Mouse (Mus musculus): ENCODE results near the gene Cd24a. TPM values are rescaled to one million over a fixed set of nuclear protein-coding genes. Genes with fewer than 3 reads are reported as not detected.

Cd24a gene
- total and polyA plus RNA-seq, 3 experiments = 5.0 to 36.4 (median 19.7) TPM

DNA sequence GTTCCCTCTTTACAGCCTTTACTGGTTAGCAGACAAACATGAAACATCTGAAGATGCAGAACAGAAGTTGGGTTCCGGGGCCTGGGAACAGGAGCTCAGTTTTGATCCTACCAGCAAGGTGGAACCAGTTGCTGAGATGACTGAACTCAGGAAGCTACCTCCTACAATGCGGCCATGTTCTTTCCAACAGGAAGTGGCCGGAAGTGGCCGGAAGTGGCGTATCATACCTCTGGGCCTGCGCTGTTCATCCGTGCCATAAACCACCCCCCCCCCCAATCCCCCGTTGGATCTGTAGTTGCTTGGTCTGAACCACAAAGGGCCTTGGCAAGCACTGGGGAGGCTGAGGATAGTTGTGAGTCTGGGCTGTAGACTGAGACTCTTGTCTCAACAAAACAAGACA, 45.4 kb downstream of the Cd24a start:
- H3K4me3 ChIP-seq = no peak overlapping the region
- H3K4me1 ChIP-seq (ENCODE audit: control insufficient read depth, insufficient read depth, low read length) = no peaks in the 10 kb centered on the region
- intact Hi-C loops (cut with DNase I) = no loop called here
- TF ChIP-seq CTCF (IDR thresholded peaks at IDR 0.05) (no peak), POLR2A (IDR thresholded peaks at IDR 0.05; ENCODE audit: insufficient read depth, low read depth, low read length) (no peak), EP300 (IDR thresholded peaks at IDR 0.05; ENCODE audit: insufficient read depth, low read depth, low read length) (no peak)
- no peaks in the 10 kb centered on the region for H3K27me3 ChIP-seq (ENCODE audit: control insufficient read depth, insufficient read depth, low read length)
- H3K9ac ChIP-seq (ENCODE audit: low read depth, low read length) = no peak overlapping the region
- DNase-seq = no peak
- WGBS = 72% methylated on average over 8 of the region's 8 CpGs
- H3K36me3 ChIP-seq (ENCODE audit: control insufficient read depth, insufficient read depth, low read length) = no peaks in the 10 kb centered on the region
- no peaks in the 10 kb centered on the region for H3K79me2 ChIP-seq (replicated peaks; ENCODE audit: control insufficient read depth, insufficient read depth, low read length)
- no peak overlapping the region for H3K27ac ChIP-seq

DNA sequence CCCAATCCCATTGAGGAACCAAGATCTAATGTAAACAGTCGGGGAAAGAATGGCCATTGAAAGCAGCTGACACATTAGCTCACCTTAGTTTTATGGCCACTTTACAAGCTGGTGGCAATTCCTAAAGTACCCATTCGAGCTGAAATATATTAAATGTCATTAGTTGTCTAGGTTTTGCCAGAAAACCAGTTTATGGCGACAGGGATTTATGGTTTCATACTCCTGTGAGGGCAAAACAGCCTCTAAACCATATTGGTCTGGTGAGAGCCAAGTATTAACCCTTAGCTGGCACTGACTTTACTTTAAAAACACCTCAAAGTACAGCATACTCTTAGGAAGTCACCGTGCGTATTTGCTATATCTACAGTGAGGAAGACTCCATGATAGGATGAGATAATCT, 46.3 kb downstream of the Cd24a start:
- Histone ChIP-seq H3K4me1 (ENCODE audit: control insufficient read depth, insufficient read depth, low read length) (no peaks in the 10 kb centered on the region), H3K9ac (ENCODE audit: low read depth, low read length) (no peak overlapping the region), H3K4me3 (no peak overlapping the region), H3K79me2 (replicated peaks; ENCODE audit: control insufficient read depth, insufficient read depth, low read length) (no peaks in the 10 kb centered on the region), H3K27ac (no peak overlapping the region), H3K36me3 (ENCODE audit: control insufficient read depth, insufficient read depth, low read length) (no peaks in the 10 kb centered on the region), H3K27me3 (ENCODE audit: control insufficient read depth, insufficient read depth, low read length) (no peaks in the 10 kb centered on the region)
- WGBS = 78% methylated on average over 5 of the region's 5 CpGs
- DNase-seq = no peak
- intact Hi-C loops (cut with DNase I) = no loop called here
- TF ChIP-seq EP300 (IDR thresholded peaks at IDR 0.05; ENCODE audit: insufficient read depth, low read depth, low read length) = no peak
- TF ChIP-seq CTCF (IDR thresholded peaks at IDR 0.05) = no peak
- no peak for TF ChIP-seq POLR2A (IDR thresholded peaks at IDR 0.05; ENCODE audit: insufficient read depth, low read depth, low read length)

DNA sequence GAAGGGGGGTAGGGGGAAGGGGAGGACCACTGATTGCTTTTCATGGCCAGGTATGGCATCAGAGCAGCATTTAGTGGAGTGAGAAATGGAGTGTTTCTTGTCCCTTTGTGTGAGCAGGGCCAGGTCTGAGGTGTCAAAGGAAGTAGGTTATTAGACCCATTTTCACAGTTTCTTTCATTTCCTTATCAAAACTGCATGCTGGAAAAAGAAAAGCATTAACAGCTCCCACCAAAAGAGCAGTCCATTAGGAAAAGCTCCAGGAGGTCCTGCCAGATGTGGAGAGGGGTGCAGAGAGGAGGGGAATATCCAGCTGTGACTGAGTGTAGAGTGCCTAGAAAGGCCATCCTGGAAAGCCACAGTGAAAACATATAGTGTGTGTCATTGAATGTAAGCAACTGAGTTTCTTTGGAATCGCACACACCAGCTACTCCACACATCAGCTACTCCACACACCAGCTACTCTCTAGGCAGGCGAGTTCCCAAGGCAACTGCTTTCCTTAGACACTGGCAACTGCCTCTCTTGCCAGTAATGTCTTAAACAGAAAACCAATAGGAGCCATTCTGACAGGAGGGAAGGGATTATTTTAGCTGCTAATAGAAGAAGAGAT, 46.8 kb downstream of the Cd24a start:
- Histone ChIP-seq H3K4me1 (ENCODE audit: control insufficient read depth, insufficient read depth, low read length) (no peaks in the 10 kb centered on the region), H3K4me3 (no peak overlapping the region), H3K9ac (ENCODE audit: low read depth, low read length) (no peak overlapping the region), H3K36me3 (ENCODE audit: control insufficient read depth, insufficient read depth, low read length) (no peaks in the 10 kb centered on the region), H3K27ac (no peak overlapping the region), H3K79me2 (replicated peaks; ENCODE audit: control insufficient read depth, insufficient read depth, low read length) (no peaks in the 10 kb centered on the region), H3K27me3 (ENCODE audit: control insufficient read depth, insufficient read depth, low read length) (no peaks in the 10 kb centered on the region)
- WGBS = 67% methylated on average over 2 of the region's 2 CpGs
- intact Hi-C loops (cut with DNase I) = no loop called here
- no peak for DNase-seq
- TF ChIP-seq CTCF (IDR thresholded peaks at IDR 0.05) (no peak), POLR2A (IDR thresholded peaks at IDR 0.05; ENCODE audit: insufficient read depth, low read depth, low read length) (no peak), EP300 (IDR thresholded peaks at IDR 0.05; ENCODE audit: insufficient read depth, low read depth, low read length) (no peak)

DNA sequence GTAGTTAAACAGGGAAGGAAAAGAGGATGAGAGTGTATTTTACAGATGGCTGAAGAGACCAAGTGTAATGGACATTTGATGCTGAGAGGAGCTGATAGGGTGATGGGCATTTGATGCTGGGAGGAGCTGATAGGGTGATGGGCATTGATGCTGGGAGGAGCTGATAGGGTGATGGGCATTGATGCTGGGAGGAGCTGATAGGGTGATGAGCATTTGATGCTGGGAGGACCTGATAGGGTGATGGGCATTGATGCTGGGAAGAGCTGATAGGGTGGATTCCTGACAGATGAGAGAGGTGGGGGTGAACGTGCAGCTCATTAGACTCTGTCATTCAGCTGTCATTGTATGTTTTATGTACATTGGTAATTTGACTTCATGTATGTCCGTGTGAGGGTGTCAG, 47.5 kb downstream of the Cd24a start:
- Histone ChIP-seq H3K36me3 (ENCODE audit: control insufficient read depth, insufficient read depth, low read length) (no peaks in the 10 kb centered on the region), H3K9ac (ENCODE audit: low read depth, low read length) (no peak overlapping the region), H3K27me3 (ENCODE audit: control insufficient read depth, insufficient read depth, low read length) (no peaks in the 10 kb centered on the region), H3K4me1 (ENCODE audit: control insufficient read depth, insufficient read depth, low read length) (no peaks in the 10 kb centered on the region), H3K27ac (no peak overlapping the region), H3K4me3 (no peak overlapping the region), H3K79me2 (replicated peaks; ENCODE audit: control insufficient read depth, insufficient read depth, low read length) (no peaks in the 10 kb centered on the region)
- intact Hi-C loops (cut with DNase I) = no loop called here
- no peak for DNase-seq
- TF ChIP-seq POLR2A (IDR thresholded peaks at IDR 0.05; ENCODE audit: insufficient read depth, low read depth, low read length) (no peak), EP300 (IDR thresholded peaks at IDR 0.05; ENCODE audit: insufficient read depth, low read depth, low read length) (no peak), CTCF (IDR thresholded peaks at IDR 0.05) (no peak)
- WGBS = 56% methylated on average over 2 of the region's 2 CpGs

DNA sequence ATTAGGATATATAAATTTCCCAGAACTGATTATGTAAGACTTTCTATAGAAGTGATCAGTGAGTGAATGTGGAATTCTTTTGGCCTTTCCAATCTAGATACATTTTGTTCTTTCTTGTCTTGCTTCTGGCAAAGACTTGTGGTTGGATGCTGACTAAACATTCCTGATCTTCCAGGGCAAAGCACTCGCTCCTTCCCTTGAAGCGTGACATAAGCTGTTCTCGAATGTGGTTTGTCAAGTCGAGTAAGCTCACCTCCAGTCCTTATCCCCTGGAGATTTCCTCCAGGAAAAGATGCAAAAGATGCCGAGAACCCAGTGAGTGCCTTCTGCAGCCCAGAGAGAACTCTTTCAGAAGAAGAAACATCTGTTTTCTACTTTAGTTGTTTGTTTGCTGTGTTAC, 51.1 kb downstream of the Cd24a start:
- intact Hi-C loops (cut with DNase I) = no loop called here

DNA sequence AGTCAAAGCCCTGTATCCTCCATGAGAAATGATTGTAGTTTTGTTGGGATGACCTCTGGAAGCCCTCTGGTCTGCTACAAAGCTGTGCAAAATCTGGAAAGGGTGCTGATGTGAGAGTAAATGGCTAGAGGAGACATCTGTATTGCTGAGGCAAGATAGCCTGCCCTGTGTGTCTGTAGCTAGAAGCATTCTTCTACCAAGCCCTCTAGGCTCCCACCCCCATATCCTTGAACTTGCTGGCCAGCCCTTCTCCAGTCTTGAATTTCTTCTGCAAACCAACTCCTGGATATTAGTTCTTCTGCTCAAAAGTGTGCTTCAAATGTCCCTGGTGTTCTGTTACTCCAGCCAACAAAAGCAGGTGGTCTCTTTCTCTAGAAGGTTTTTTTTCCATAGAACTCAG, 51.8 kb downstream of the Cd24a start:
- no peak overlapping the region for H3K9ac ChIP-seq (ENCODE audit: low read depth, low read length)
- no peak for TF ChIP-seq EP300 (IDR thresholded peaks at IDR 0.05; ENCODE audit: insufficient read depth, low read depth, low read length)
- TF ChIP-seq CTCF (IDR thresholded peaks at IDR 0.05) = no peak
- no peak for TF ChIP-seq POLR2A (IDR thresholded peaks at IDR 0.05; ENCODE audit: insufficient read depth, low read depth, low read length)
- intact Hi-C loops (cut with DNase I) = no loop called here
- no peaks in the 10 kb centered on the region for H3K4me1 ChIP-seq (ENCODE audit: control insufficient read depth, insufficient read depth, low read length)
- H3K4me3 ChIP-seq = no peak overlapping the region
- H3K36me3 ChIP-seq (ENCODE audit: control insufficient read depth, insufficient read depth, low read length) = no peaks in the 10 kb centered on the region
- DNase-seq = no peak
- no peaks in the 10 kb centered on the region for H3K27me3 ChIP-seq (ENCODE audit: control insufficient read depth, insufficient read depth, low read length)
- no peaks in the 10 kb centered on the region for H3K79me2 ChIP-seq (replicated peaks; ENCODE audit: control insufficient read depth, insufficient read depth, low read length)
- no peak overlapping the region for H3K27ac ChIP-seq

More for the DNA sequence above, 51.1 kb downstream of the Cd24a start:
- no peak for TF ChIP-seq EP300 (IDR thresholded peaks at IDR 0.05; ENCODE audit: insufficient read depth, low read depth, low read length)
- TF ChIP-seq CTCF (IDR thresholded peaks at IDR 0.05) = no peak
- no peak for TF ChIP-seq POLR2A (IDR thresholded peaks at IDR 0.05; ENCODE audit: insufficient read depth, low read depth, low read length)
- Histone ChIP-seq H3K9ac (ENCODE audit: low read depth, low read length) (no peak overlapping the region), H3K4me1 (ENCODE audit: control insufficient read depth, insufficient read depth, low read length) (no peaks in the 10 kb centered on the region), H3K36me3 (ENCODE audit: control insufficient read depth, insufficient read depth, low read length) (no peaks in the 10 kb centered on the region), H3K27me3 (ENCODE audit: control insufficient read depth, insufficient read depth, low read length) (no peaks in the 10 kb centered on the region), H3K79me2 (replicated peaks; ENCODE audit: control insufficient read depth, insufficient read depth, low read length) (no peaks in the 10 kb centered on the region), H3K27ac (no peak overlapping the region), H3K4me3 (no peak overlapping the region)
- WGBS = 64% methylated on average over 5 of the region's 5 CpGs
- no peak for DNase-seq
